Mouse (Mus musculus): ENCODE data around the gene Sept4. TPM values are rescaled to one million over a fixed set of nuclear protein-coding genes. Genes with fewer than 3 reads are reported as not detected.

Gene Sept4
- polyA plus RNA-seq, 1 experiment, result 159 TPM

GRCm38 (mm10) chr11:87602234-87602633 is 33.5 kb downstream of the Sept4 start:
- Histone ChIP-seq H3K4me3 (ENCODE audit: control insufficient read depth, low read depth, low read length) (no peak overlapping the region), H3K36me3 (ENCODE audit: control insufficient read depth, insufficient read depth, low read length) (peaks cover 3% of the 10 kb centered on the region), H3K27ac (ENCODE audit: control insufficient read depth, insufficient read depth, low read depth, low read length) (no peak overlapping the region), H3K27me3 (ENCODE audit: control insufficient read depth, insufficient read depth, low read length) (no peaks in the 10 kb centered on the region), H3K4me1 (ENCODE audit: control insufficient read depth, insufficient read depth, low read length) (no peaks in the 10 kb centered on the region)
- TF ChIP-seq POLR2A (IDR thresholded peaks at IDR 0.05; ENCODE audit: control insufficient read depth, low read depth, low read length) (no peak), CTCF (IDR thresholded peaks at IDR 0.05; ENCODE audit: control insufficient read depth, insufficient read depth, insufficient replicate concordance, low read depth, low read length) (no peak)

- Histone ChIP-seq H3K36me3 (ENCODE audit: control insufficient read depth, insufficient read depth, low read length) (peaks cover 3% of the 10 kb centered on the region), H3K4me1 (ENCODE audit: control insufficient read depth, insufficient read depth, low read length) (no peaks in the 10 kb centered on the region), H3K4me3 (ENCODE audit: control insufficient read depth, low read depth, low read length) (no peak overlapping the region)
Observed at GRCm38 (mm10) chr11:87603571-87603970, 34.9 kb downstream of the Sept4 start.

DNA sequence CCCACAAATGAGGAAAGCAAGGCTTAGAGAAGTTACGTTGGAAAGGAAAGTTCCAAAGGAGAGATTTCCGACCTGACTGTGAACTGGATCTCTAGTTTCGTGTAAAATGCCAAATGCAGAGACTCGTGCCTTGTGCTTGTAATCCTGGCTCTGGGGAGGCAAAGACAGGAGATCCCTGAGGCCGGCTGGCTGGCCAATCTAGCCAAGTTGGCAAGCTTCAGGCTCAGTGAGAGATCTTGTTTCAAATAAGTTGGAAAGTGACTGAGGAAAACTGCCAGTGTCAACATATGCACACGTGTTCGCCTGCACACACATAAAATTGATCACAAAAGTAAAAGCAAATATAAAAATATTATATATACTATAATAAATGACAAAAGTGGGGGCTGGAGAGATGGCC is 40.6 kb downstream of the Sept4 start:
- H3K4me1 ChIP-seq (ENCODE audit: control insufficient read depth, insufficient read depth, low read length), result no peaks in the 10 kb centered on the region
- H3K36me3 ChIP-seq (ENCODE audit: control insufficient read depth, insufficient read depth, low read length), result peaks cover 6% of the 10 kb centered on the region
- no peak for TF ChIP-seq CTCF (IDR thresholded peaks at IDR 0.05; ENCODE audit: control insufficient read depth, insufficient read depth, insufficient replicate concordance, low read depth, low read length)
- no peak for TF ChIP-seq POLR2A (IDR thresholded peaks at IDR 0.05; ENCODE audit: control insufficient read depth, low read depth, low read length)
- no peak overlapping the region for H3K27ac ChIP-seq (ENCODE audit: control insufficient read depth, insufficient read depth, low read depth, low read length)
- no peak overlapping the region for H3K4me3 ChIP-seq (ENCODE audit: control insufficient read depth, low read depth, low read length)
- no peaks in the 10 kb centered on the region for H3K27me3 ChIP-seq (ENCODE audit: control insufficient read depth, insufficient read depth, low read length)

More at GRCm38 (mm10) chr11:87603571-87603970, 34.9 kb downstream of the Sept4 start:
- Histone ChIP-seq H3K27ac (ENCODE audit: control insufficient read depth, insufficient read depth, low read depth, low read length) (no peak overlapping the region), H3K27me3 (ENCODE audit: control insufficient read depth, insufficient read depth, low read length) (no peaks in the 10 kb centered on the region)
- TF ChIP-seq CTCF (IDR thresholded peaks at IDR 0.05; ENCODE audit: control insufficient read depth, insufficient read depth, insufficient replicate concordance, low read depth, low read length), result no peak
- no peak for TF ChIP-seq POLR2A (IDR thresholded peaks at IDR 0.05; ENCODE audit: control insufficient read depth, low read depth, low read length)

DNA sequence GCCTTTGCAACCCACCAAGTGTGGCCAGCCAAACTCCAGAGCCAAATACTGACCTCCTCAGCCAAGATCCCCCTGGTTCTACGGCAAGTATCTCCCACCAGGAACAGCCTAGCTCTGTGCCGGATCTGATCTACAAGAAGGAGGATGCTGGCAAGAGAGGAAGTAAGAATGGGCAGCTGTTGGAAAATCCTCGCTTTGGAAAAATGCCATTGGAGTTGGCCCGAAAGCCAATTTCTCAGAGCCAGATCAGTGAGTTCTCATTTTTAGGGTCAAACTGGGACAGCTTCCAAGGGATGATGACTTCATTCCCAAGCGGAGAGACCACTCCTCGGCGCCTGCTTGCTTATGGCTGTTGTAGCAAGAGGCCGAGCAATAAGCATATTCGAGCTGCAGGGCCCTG is 42.8 kb downstream of the Sept4 start:
- Histone ChIP-seq H3K4me1 (ENCODE audit: control insufficient read depth, insufficient read depth, low read length) (0 out of 2 replicates have a peak, but pooled peaks cover under 1% of the 10 kb centered on the region), H3K27ac (ENCODE audit: control insufficient read depth, insufficient read depth, low read depth, low read length) (no peak overlapping the region), H3K36me3 (ENCODE audit: control insufficient read depth, insufficient read depth, low read length) (peaks cover 6% of the 10 kb centered on the region), H3K27me3 (ENCODE audit: control insufficient read depth, insufficient read depth, low read length) (no peaks in the 10 kb centered on the region), H3K4me3 (ENCODE audit: control insufficient read depth, low read depth, low read length) (no peak overlapping the region)
- TF ChIP-seq CTCF (IDR thresholded peaks at IDR 0.05; ENCODE audit: control insufficient read depth, insufficient read depth, insufficient replicate concordance, low read depth, low read length), result no peak
- no peak for TF ChIP-seq POLR2A (IDR thresholded peaks at IDR 0.05; ENCODE audit: control insufficient read depth, low read depth, low read length)

DNA sequence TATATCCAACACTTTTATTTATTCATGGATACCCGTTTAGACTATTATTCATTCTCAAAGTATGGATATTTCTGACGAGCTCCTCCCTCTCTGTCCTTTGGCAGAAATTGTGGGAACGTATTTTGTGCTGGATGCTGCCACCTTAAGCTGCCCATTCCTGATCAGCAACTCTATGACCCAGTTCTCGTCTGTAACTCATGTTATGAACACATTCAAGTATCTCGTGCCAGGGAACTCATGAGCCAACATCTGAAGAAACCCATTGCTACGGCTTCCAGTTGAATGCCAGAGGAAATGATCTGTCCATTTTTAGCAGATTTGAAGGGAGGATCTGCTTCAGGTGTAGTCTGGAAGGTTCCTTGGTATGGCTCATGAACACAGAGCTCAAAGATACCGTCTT is 45.3 kb downstream of the Sept4 start:
- Histone ChIP-seq H3K27me3 (ENCODE audit: control insufficient read depth, insufficient read depth, low read length) (no peaks in the 10 kb centered on the region), H3K4me3 (ENCODE audit: control insufficient read depth, low read depth, low read length) (no peak overlapping the region), H3K36me3 (ENCODE audit: control insufficient read depth, insufficient read depth, low read length) (peaks cover 10% of the 10 kb centered on the region), H3K4me1 (ENCODE audit: control insufficient read depth, insufficient read depth, low read length) (peaks cover 6% of the 10 kb centered on the region), H3K27ac (ENCODE audit: control insufficient read depth, insufficient read depth, low read depth, low read length) (no peak overlapping the region)
- no peak for TF ChIP-seq POLR2A (IDR thresholded peaks at IDR 0.05; ENCODE audit: control insufficient read depth, low read depth, low read length)
- no peak for TF ChIP-seq CTCF (IDR thresholded peaks at IDR 0.05; ENCODE audit: control insufficient read depth, insufficient read depth, insufficient replicate concordance, low read depth, low read length)

DNA sequence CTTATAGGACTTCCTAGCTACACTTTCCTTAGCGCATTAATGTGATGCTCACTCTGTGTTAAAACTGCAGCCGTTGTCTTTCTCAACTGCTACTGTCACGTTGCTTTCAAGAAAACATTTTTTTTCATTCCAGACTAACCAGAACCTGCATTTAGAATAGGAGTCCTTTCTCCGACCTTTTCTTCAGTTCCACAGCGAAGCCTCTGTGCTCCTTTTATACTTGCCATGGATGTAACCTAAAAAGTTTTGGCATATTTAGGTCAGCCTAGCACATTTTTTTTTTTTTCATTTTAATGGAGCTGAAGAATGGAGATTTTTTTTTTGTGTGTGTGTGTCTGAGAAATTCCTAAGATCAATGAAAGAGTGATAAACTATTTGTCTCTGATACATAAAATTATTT is 46.8 kb downstream of the Sept4 start:
- Histone ChIP-seq H3K4me3 (ENCODE audit: control insufficient read depth, low read depth, low read length) (no peak overlapping the region), H3K27ac (ENCODE audit: control insufficient read depth, insufficient read depth, low read depth, low read length) (no peak overlapping the region), H3K36me3 (ENCODE audit: control insufficient read depth, insufficient read depth, low read length) (peaks cover 10% of the 10 kb centered on the region), H3K27me3 (ENCODE audit: control insufficient read depth, insufficient read depth, low read length) (no peaks in the 10 kb centered on the region), H3K4me1 (ENCODE audit: control insufficient read depth, insufficient read depth, low read length) (peaks cover 6% of the 10 kb centered on the region)
- TF ChIP-seq POLR2A (IDR thresholded peaks at IDR 0.05; ENCODE audit: control insufficient read depth, low read depth, low read length) (no peak), CTCF (IDR thresholded peaks at IDR 0.05; ENCODE audit: control insufficient read depth, insufficient read depth, insufficient replicate concordance, low read depth, low read length) (no peak)

DNA sequence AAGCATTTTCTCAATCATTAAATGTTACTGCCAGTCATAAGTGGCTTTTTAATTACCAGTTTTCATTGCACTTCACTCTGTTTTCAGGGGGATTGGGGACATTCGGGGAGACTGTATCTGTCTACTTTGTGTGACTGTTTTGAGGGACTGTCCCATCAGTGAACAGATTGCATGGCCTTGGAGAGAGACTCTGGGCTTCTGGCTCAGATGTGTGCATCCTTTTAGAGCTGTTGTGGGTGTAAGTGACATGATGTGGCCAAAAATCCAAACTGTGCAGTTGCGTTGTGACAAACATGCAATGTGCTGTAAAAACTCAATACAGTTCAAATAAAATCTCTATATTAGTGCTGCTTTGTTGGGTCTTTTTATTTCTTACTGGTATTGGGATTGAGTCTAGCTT is 47.2 kb downstream of the Sept4 start:
- Histone ChIP-seq H3K27me3 (ENCODE audit: control insufficient read depth, insufficient read depth, low read length) (no peaks in the 10 kb centered on the region), H3K4me3 (ENCODE audit: control insufficient read depth, low read depth, low read length) (peak overlapping the region; percentile 17; the same call in 1 of the 2 replicates), H3K27ac (ENCODE audit: control insufficient read depth, insufficient read depth, low read depth, low read length) (peak overlapping the region; percentile 98), H3K4me1 (ENCODE audit: control insufficient read depth, insufficient read depth, low read length) (peaks cover 6% of the 10 kb centered on the region), H3K36me3 (ENCODE audit: control insufficient read depth, insufficient read depth, low read length) (peaks cover 10% of the 10 kb centered on the region)
- TF ChIP-seq POLR2A (IDR thresholded peaks at IDR 0.05; ENCODE audit: control insufficient read depth, low read depth, low read length) (no peak), CTCF (IDR thresholded peaks at IDR 0.05; ENCODE audit: control insufficient read depth, insufficient read depth, insufficient replicate concordance, low read depth, low read length) (no peak)
